Mouse (Mus musculus): Measurements from ENCODE around the gene Pnldc1. TPM values are rescaled to one million over a fixed set of nuclear protein-coding genes. Genes with fewer than 3 reads are reported as not detected.
"Not testable (repeated sequence)": the region's sequence is repeated elsewhere in the genome, so short reads cannot be mapped to it uniquely, and the experiment has no call there.

The Pnldc1 gene
- total RNA-seq, 2 experiments from 2014 or later = 1.4 to 1.8 TPM

- no peak for DNase-seq (ENCODE audit: low spot score in 2 of 2)
- intact Hi-C loops (cut with DNase I) = loop anchor here (5.0 kb wide), 1 partner anchor 77 kb away; the partner anchor contains the start of gene Wtap
Observed at GRCm38 (mm10) chr17:12915488-12915880, 5.5 kb upstream of the Pnldc1 start, which contains the start of gene Tcp1. Gene Tcp1 (plus strand): TSS chr17:12915701.

GRCm38 (mm10) chr17:12910391-12910790 is 361 bp upstream of the Pnldc1 start:
- intact Hi-C loops (cut with DNase I) = no loop called here
- DNase-seq (ENCODE audit: low spot score in 2 of 2) = no peak

GRCm38 (mm10) chr17:12906436-12906835 is 3.6 kb downstream of the Pnldc1 start:
- peak in 1 of 2 experiments; percentile 14 for DNase-seq (ENCODE audit: low spot score in 2 of 2)
- intact Hi-C loops (cut with DNase I) = no loop called here

GRCm38 (mm10) chr17:12905810-12906209 is 4.2 kb downstream of the Pnldc1 start:
- no peak for DNase-seq (ENCODE audit: low spot score in 2 of 2)
- intact Hi-C loops (cut with DNase I) = no loop called here

GRCm38 (mm10) chr17:12904349-12904748 is 5.7 kb downstream of the Pnldc1 start:
- intact Hi-C loops (cut with DNase I) = no loop called here
- DNase-seq (ENCODE audit: low spot score in 2 of 2) = no peak

GRCm38 (mm10) chr17:12903372-12904333 is 6.4 kb downstream of the Pnldc1 start:
- DNase-seq (ENCODE audit: low spot score in 2 of 2) = no peak
- intact Hi-C loops (cut with DNase I) = no loop called here

- DNase-seq (ENCODE audit: low spot score in 2 of 2) = no peak
- intact Hi-C loops (cut with DNase I) = no loop called here
Observed at GRCm38 (mm10) chr17:12902291-12902690, 7.7 kb downstream of the Pnldc1 start.

GRCm38 (mm10) chr17:12898607-12899006 is 11.4 kb downstream of the Pnldc1 start:
- intact Hi-C loops (cut with DNase I); DNase-seq (ENCODE audit: low spot score in 2 of 2): not testable (repeated sequence)

GRCm38 (mm10) chr17:12897674-12898073 is 12.4 kb downstream of the Pnldc1 start:
- no peak for DNase-seq (ENCODE audit: low spot score in 2 of 2)
- intact Hi-C loops (cut with DNase I) = no loop called here

GRCm38 (mm10) chr17:12892033-12892432 is 18.0 kb downstream of the Pnldc1 start:
- intact Hi-C loops (cut with DNase I) = no loop called here
- DNase-seq (ENCODE audit: low spot score in 2 of 2) = no peak

GRCm38 (mm10) chr17:12891054-12891453 is 19.0 kb downstream of the Pnldc1 start:
- no peak for DNase-seq (ENCODE audit: low spot score in 2 of 2)
- intact Hi-C loops (cut with DNase I) = no loop called here

GRCm38 (mm10) chr17:12887021-12887775 is 22.8 kb downstream of the Pnldc1 start:
- no peak for DNase-seq (ENCODE audit: low spot score in 2 of 2)
- intact Hi-C loops (cut with DNase I) = no loop called here

- DNase-seq (ENCODE audit: low spot score in 2 of 2) = no peak
- intact Hi-C loops (cut with DNase I) = no loop called here
Observed at GRCm38 (mm10) chr17:12886620-12887019, 23.4 kb downstream of the Pnldc1 start.

- intact Hi-C loops (cut with DNase I) = loop anchor here (2.0 kb wide), 1 partner anchor 116 kb away; no protein-coding TSS in a partner anchor
- DNase-seq (ENCODE audit: low spot score in 2 of 2) = no peak
Observed at GRCm38 (mm10) chr17:12881216-12881615, 28.8 kb downstream of the Pnldc1 start.

GRCm38 (mm10) chr17:12880178-12880577 is 29.9 kb downstream of the Pnldc1 start:
- intact Hi-C loops (cut with DNase I) = loop anchor here (2.0 kb wide), 1 partner anchor 117 kb away; no protein-coding TSS in a partner anchor
- DNase-seq (ENCODE audit: low spot score in 2 of 2) = peak; percentile 76 to 84

GRCm38 (mm10) chr17:12875734-12876133 is 34.3 kb downstream of the Pnldc1 start, which contains the start of gene Mrgprh:
Gene Mrgprh (plus strand): TSS chr17:12876034.
- DNase-seq (ENCODE audit: low spot score in 2 of 2) = no peak
- intact Hi-C loops (cut with DNase I) = no loop called here

GRCm38 (mm10) chr17:12872275-12873028 is 37.6 kb downstream of the Pnldc1 start:
- intact Hi-C loops (cut with DNase I) = no loop called here
- peak; percentile 35 to 52 for DNase-seq (ENCODE audit: low spot score in 2 of 2)

GRCm38 (mm10) chr17:12868640-12869039 is 41.4 kb downstream of the Pnldc1 start:
- DNase-seq (ENCODE audit: low spot score in 2 of 2) = no peak
- intact Hi-C loops (cut with DNase I) = no loop called here

- intact Hi-C loops (cut with DNase I) = no loop called here
Observed at GRCm38 (mm10) chr17:12868043-12868442, 42.0 kb downstream of the Pnldc1 start, which contains the start of gene Mas1. Gene Mas1 (minus strand): TSS chr17:12868143.

More at GRCm38 (mm10) chr17:12868043-12868442, 42.0 kb downstream of the Pnldc1 start, which contains the start of gene Mas1:
- no peak for DNase-seq (ENCODE audit: low spot score in 2 of 2)

Measured in left cerebral cortex, postnatal 36 days (tissue).